Mouse (Mus musculus) cerebellum, adult 9-10 months (tissue): Measurements from ENCODE around the gene Ugt1a2.

Experiments
- DNase-seq: peaks from one replicate; pipeline ENCODE4 v3.0.0; 2022

Ugt1a2 gene

GRCm38 (mm10) chr1:88259643-88260024 lies 59.2 kb downstream of the Ugt1a2 start:
- no peak for DNase-seq

- peak; percentile 47 for DNase-seq
Measured at GRCm38 (mm10) chr1:88260114-88260513, 59.7 kb downstream of the Ugt1a2 start.

DNA sequence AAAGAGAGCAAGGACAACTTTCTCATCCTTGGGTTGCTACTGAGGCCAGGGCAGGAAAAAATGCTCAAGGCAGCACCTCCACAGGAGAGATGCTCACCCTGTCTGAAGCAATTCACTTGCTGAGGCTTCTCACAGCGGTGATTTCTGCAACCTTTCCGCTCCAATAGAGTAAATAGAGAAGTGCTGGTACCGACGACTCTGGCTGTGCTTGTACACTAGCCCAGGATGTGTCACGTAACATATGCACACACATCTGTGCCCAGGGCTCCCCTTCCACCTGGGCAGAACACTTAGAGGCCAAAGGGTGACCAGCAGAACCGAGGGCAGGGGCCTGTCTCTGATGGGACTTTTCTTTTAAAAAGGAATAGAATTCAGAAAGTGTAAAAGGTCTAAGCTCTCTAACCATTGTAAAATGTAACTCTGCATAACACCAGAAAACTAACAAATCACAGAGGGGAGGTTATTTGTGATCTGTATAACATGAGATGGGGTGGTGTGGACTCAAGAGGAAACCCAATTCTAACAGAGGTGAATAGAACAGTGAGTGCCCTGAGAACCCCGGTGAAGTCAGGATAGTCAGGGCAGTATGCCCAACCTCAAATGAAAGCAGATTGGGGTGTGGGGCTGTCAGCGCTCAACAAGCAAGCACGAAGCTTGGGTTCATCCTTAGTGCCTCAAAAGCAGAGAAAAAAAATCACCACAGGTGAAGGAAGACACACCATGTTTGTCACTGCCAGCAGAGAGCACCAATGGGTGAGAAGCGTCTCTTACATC lies 60.4 kb downstream of the Ugt1a2 start:
- no peak for DNase-seq

DNA sequence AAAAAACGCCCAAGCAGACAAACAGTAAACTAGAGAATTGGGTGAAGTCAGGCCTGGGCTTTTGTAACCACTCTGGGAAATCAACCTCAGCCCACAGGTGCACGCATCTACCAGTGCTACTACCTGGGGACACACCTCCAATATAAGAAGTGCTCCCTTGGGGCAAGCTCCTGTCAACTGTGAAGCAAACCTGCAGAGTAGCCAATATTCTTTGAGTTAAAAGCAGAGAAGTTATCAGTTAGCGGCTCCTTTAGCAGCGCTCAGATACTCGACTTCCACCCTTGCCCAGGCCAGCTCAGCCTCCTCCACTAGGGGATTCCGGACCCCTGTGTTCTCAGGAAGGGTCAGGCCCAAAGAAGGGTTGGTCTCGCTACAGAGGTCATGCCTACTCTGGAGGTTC lies 61.3 kb downstream of the Ugt1a2 start:
- DNase-seq = no peak

- DNase-seq = no peak
Measured at GRCm38 (mm10) chr1:88262255-88262654, 61.9 kb downstream of the Ugt1a2 start.

DNA sequence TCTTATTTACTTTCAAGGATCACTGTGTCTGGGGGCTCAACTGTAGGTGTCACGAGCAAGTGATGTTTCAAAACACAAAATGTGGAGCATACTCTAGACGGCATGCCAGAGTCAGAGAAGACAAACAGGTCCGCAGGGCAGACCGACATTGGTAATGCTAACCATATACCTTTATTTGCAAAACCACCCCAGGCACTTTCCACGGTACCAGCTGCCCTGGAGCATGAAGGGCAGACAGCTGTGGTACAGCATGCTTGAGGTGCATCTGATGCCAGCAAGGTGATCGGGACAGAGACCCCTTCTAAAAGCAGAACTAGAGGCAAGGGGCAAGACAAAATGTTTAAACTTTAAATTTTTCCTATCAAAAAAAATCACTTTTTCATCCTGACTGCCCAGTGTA lies 62.6 kb downstream of the Ugt1a2 start:
- DNase-seq = no peak

GRCm38 (mm10) chr1:88263778-88264177 lies 63.4 kb downstream of the Ugt1a2 start:
- DNase-seq = no peak

DNA sequence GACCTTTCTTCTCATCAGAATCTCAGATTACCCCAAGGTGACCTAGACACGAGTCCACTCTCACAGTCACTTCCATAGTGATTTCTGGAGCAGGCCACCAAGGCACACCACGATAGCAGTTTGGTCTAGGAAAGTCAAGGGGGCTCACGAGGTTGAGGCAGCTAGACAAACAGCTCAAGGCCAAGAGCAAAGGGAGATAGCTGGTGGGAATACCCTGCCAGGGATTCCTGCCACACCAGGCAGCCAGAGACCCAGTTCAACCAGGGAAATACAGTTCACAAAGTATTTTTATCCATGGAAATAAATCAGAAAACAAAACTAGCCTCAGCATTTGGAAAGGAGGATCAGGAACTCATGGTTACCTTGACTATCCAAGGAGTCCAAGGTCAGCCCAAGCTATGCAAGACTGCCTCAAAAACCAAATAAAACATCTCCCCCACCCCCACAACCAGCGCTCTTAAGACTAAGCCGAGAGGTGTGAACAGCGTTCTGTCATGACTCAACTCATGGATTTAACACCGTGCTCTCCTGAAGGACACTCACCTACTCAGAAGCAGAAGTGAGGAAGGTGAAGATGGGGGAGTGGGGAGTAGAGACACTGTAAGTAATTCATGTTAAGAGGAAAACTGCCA lies 64.0 kb downstream of the Ugt1a2 start:
- no peak for DNase-seq

GRCm38 (mm10) chr1:88264869-88265240 lies 64.5 kb downstream of the Ugt1a2 start:
- no peak for DNase-seq

DNA sequence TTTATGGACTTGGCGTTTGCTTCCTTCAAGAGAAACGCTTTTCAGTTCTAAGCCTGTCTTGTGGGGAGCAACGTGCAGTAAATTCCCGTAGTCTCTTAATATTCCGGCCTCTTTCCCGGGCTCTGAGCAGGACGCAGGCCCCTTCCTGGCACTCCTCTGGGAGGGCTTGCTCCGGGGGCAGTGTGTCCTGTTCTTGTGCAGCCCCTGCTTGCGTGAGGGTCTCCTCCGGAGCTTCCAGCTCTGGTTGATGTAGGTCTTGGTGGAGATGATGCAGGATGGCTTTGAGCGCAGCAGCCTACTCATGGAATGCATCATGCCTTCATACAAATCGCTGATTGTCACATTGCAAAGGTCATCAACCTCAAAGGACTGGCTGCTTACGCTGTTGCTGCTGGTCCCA lies 65.7 kb downstream of the Ugt1a2 start:
- DNase-seq = no peak

DNA sequence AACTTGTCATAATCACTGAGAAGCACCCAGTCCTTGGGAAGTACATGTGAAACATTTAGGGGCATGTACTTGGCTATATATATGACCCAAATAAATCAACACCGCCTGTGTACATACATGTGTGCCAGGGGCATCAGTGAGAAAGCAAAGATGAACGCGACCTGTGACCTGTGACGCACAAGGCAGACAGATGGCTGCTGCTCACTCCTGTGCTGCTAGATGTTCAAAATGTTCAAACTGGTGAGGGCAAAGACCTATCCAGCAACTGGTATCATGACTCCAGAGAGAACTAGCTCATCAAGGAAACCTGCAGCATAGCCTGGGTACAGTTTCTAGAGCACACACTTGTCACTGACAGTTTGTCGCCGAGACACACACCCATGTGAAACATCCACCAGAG lies 67.1 kb downstream of the Ugt1a2 start:
- no peak for DNase-seq

DNA sequence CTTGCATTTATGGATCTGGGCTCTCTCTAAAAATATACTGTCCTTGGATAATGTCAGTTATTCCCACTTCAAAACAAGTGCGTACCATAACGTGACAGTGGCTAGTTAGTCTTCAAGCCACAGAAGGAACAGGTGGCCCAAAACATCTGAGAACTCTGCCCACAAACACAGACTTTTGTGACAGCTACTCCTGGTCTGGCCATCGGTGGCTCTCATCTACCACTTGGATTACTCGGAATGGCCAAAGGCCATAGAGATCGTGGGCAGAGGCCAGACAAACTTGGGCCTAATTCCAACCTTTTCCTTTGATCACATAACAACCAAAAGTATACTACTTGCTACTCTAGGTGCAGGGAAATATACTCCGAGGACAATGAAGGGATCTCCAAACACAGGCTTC lies 67.7 kb downstream of the Ugt1a2 start:
- DNase-seq = no peak
